Mouse (Mus musculus): ENCODE results near the gene Camkv.
A peak's percentile ranks its signal among the peaks of the same experiment; 100 is the strongest.

Gene Camkv

GRCm38 (mm10) chr9:107935374-107935773 is at the start of gene Camkv:
Camkv (plus strand) TSS chr9:107935674.
- DNase-seq (ENCODE audit: low spot score) = no peak

GRCm38 (mm10) chr9:107887804-107888266 is 47.6 kb upstream of the Camkv start, which contains the start of gene Mon1a:
Mon1a (plus strand) TSS chr9:107888151.
- DNase-seq (ENCODE audit: low spot score) = peak; percentile 89

GRCm38 (mm10) chr9:107888267-107888850 is 47.1 kb upstream of the Camkv start:
- DNase-seq (ENCODE audit: low spot score) = no peak

- no peak for DNase-seq (ENCODE audit: low spot score)
Measured at GRCm38 (mm10) chr9:107890260-107890659, 45.2 kb upstream of the Camkv start.

GRCm38 (mm10) chr9:107891023-107891422 is 44.5 kb upstream of the Camkv start:
- DNase-seq (ENCODE audit: low spot score) = no peak

- DNase-seq (ENCODE audit: low spot score) = no peak
Measured at GRCm38 (mm10) chr9:107898563-107898962, 36.9 kb upstream of the Camkv start.

GRCm38 (mm10) chr9:107899855-107900254 is 35.6 kb upstream of the Camkv start:
- no peak for DNase-seq (ENCODE audit: low spot score)

GRCm38 (mm10) chr9:107900840-107901626 is 34.4 kb upstream of the Camkv start:
- peak; percentile 81 for DNase-seq (ENCODE audit: low spot score)

GRCm38 (mm10) chr9:107901627-107901914 is 33.9 kb upstream of the Camkv start:
- no peak for DNase-seq (ENCODE audit: low spot score)

GRCm38 (mm10) chr9:107904726-107905125 is 30.7 kb upstream of the Camkv start:
- DNase-seq (ENCODE audit: low spot score) = peak; percentile 90

GRCm38 (mm10) chr9:107906252-107906966 is 29.1 kb upstream of the Camkv start, which contains the start of gene Mst1r:
Mst1r (plus strand) TSS chr9:107906873.
- DNase-seq (ENCODE audit: low spot score) = no peak

- DNase-seq (ENCODE audit: low spot score) = no peak
Measured at GRCm38 (mm10) chr9:107906967-107907800, 28.3 kb upstream of the Camkv start.

- DNase-seq (ENCODE audit: low spot score) = no peak
Measured at GRCm38 (mm10) chr9:107907801-107908120, 27.7 kb upstream of the Camkv start.

GRCm38 (mm10) chr9:107908410-107909158 is 26.9 kb upstream of the Camkv start:
- DNase-seq (ENCODE audit: low spot score) = no peak

GRCm38 (mm10) chr9:107910025-107910769 is 25.3 kb upstream of the Camkv start:
- DNase-seq (ENCODE audit: low spot score) = no peak

- DNase-seq (ENCODE audit: low spot score) = no peak
Measured at GRCm38 (mm10) chr9:107914764-107915420, 20.6 kb upstream of the Camkv start.

GRCm38 (mm10) chr9:107917895-107918608 is 17.4 kb upstream of the Camkv start:
- peak; percentile 44 for DNase-seq (ENCODE audit: low spot score)

GRCm38 (mm10) chr9:107918884-107919283 is 16.6 kb upstream of the Camkv start:
- DNase-seq (ENCODE audit: low spot score) = no peak

GRCm38 (mm10) chr9:107919441-107919840 is 16.0 kb upstream of the Camkv start:
- no peak for DNase-seq (ENCODE audit: low spot score)
